Mouse (Mus musculus): ENCODE measurements around the gene Snrnp25.
"Not testable (repeated sequence)": the region's sequence is repeated elsewhere in the genome, so short reads cannot be mapped to it uniquely, and the experiment has no call there.

Snrnp25 gene

GRCm38 (mm10) chr11:32194626-32195025, 10.6 kb upstream of the Snrnp25 start:
- DNase-seq (ENCODE audit: low read depth, low spot score): no peak

- DNase-seq (ENCODE audit: low read depth, low spot score): no peak
These were observed 9.2 kb upstream of the Snrnp25 start for GRCm38 (mm10) chr11:32195867-32196540.

GRCm38 (mm10) chr11:32196727-32197126, 8.5 kb upstream of the Snrnp25 start:
- no peak for DNase-seq (ENCODE audit: low read depth, low spot score)

- no peak for DNase-seq (ENCODE audit: low read depth, low spot score)
These were observed 7.4 kb upstream of the Snrnp25 start for GRCm38 (mm10) chr11:32197766-32198165.

GRCm38 (mm10) chr11:32198256-32198955, 6.8 kb upstream of the Snrnp25 start:
- DNase-seq (ENCODE audit: low read depth, low spot score): no peak

GRCm38 (mm10) chr11:32199230-32199629, 6.0 kb upstream of the Snrnp25 start:
- no peak for DNase-seq (ENCODE audit: low read depth, low spot score)

- DNase-seq (ENCODE audit: low read depth, low spot score): no peak
These were observed 5.1 kb upstream of the Snrnp25 start, which contains the start of gene Il9r for GRCm38 (mm10) chr11:32200075-32200601. Gene Il9r, minus strand, starts transcription at chr11:32200279.

- DNase-seq (ENCODE audit: low read depth, low spot score): not testable (repeated sequence)
These were observed 4.2 kb upstream of the Snrnp25 start for GRCm38 (mm10) chr11:32200992-32201391.

- DNase-seq (ENCODE audit: low read depth, low spot score): no peak
These were observed 3.1 kb upstream of the Snrnp25 start for GRCm38 (mm10) chr11:32201922-32202685.

GRCm38 (mm10) chr11:32210623-32211022, 5.4 kb downstream of the Snrnp25 start:
- no peak for DNase-seq (ENCODE audit: low read depth, low spot score)

GRCm38 (mm10) chr11:32215372-32216162, 10.4 kb downstream of the Snrnp25 start:
- no peak for DNase-seq (ENCODE audit: low read depth, low spot score)

GRCm38 (mm10) chr11:32216851-32217250, 11.6 kb downstream of the Snrnp25 start:
- DNase-seq (ENCODE audit: low read depth, low spot score): peak; percentile 92

- DNase-seq (ENCODE audit: low read depth, low spot score): peak; percentile 70
These were observed 13.4 kb downstream of the Snrnp25 start for GRCm38 (mm10) chr11:32218501-32219050.

GRCm38 (mm10) chr11:32219287-32219686, 14.1 kb downstream of the Snrnp25 start:
- no peak for DNase-seq (ENCODE audit: low read depth, low spot score)

GRCm38 (mm10) chr11:32220607-32221224, 15.5 kb downstream of the Snrnp25 start:
- peak; percentile 57 for DNase-seq (ENCODE audit: low read depth, low spot score)

GRCm38 (mm10) chr11:32221225-32221950, 16.2 kb downstream of the Snrnp25 start:
- DNase-seq (ENCODE audit: low read depth, low spot score): peak; percentile 89

GRCm38 (mm10) chr11:32221951-32222409, 16.8 kb downstream of the Snrnp25 start, which contains the start of gene Rhbdf1:
Gene Rhbdf1, minus strand, starts transcription at chr11:32222300.
- peak; percentile 63 for DNase-seq (ENCODE audit: low read depth, low spot score)

GRCm38 (mm10) chr11:32222570-32223194, 17.5 kb downstream of the Snrnp25 start:
- peak; percentile 73 for DNase-seq (ENCODE audit: low read depth, low spot score)
